Mouse (Mus musculus) right cerebral cortex, postnatal 25 days (tissue): ENCODE results near the gene Golph3.
A peak's percentile ranks its signal among the peaks of the same experiment; 100 is the strongest.

Experiments used
- DNase-seq: peaks from one replicate; pipeline ENCODE4 v3.0.0; 2022

Gene Golph3

DNA sequence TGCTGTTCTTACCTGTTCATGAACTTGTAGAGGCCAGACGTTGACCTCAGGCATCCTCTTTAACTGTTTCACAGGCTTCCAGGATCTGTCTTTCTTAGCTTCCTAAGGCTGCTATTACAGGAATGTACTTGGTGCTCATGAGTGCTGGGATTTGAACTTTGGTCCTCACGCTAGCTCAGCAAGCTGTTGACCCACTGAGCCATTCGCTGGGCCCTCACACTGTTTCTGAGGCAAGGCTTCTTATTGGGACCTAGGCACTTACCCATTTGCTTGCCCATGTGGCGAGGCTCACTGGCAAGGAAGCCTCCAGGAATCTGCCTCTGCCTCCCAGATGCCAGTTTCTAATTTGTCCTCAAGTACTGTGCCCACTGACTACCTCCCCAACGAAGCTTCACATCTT lies 1.4 kb upstream of the Golph3 start:
- DNase-seq: no peak

DNA sequence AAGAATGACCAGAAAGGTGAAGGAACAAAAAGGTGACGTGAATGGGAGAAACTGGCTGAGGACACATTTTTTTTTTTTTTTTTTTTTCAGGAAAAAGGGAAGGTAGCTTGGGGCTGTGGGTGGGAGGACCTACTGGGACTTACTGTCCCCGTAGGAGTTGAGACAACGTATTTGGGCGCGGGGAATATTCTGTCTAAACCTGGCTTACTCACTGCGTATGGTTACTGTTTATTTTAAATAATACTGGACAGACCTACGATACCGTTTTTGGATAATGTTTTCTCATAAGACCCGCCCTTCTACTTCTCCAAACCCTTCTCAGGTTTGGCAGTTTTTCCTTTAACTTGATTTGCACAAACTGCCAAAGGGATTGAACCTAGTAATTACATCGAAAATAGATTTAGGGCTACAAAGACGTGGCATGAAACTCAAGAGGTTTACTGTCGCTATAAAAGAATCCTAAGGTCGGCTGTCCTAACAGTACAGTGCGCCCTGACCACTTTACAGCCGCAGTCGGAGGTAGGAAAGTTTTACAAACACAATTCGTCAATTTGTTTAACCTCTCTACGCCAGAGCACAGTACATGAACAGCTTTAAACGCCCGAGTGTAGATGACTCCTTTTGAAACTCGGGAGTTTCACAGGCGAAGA lies 684 bp upstream of the Golph3 start:
- no peak for DNase-seq

- DNase-seq: peak; percentile 50
These were observed 755 bp downstream of the Golph3 start, which contains the start of gene 1810049J17Rik for GRCm38 (mm10) chr15:12321788-12322621. Gene 1810049J17Rik, minus strand, starts transcription at chr15:12321899.

- no peak for DNase-seq
These were observed 1.6 kb downstream of the Golph3 start for GRCm38 (mm10) chr15:12322676-12323402.

- no peak for DNase-seq
These were observed 3.1 kb downstream of the Golph3 start for GRCm38 (mm10) chr15:12324326-12324725.

GRCm38 (mm10) chr15:12330389-12330788 lies 9.1 kb downstream of the Golph3 start:
- DNase-seq: no peak

GRCm38 (mm10) chr15:12330892-12331291 lies 9.6 kb downstream of the Golph3 start:
- no peak for DNase-seq

GRCm38 (mm10) chr15:12331300-12331699 lies 10.1 kb downstream of the Golph3 start:
- DNase-seq: no peak

DNA sequence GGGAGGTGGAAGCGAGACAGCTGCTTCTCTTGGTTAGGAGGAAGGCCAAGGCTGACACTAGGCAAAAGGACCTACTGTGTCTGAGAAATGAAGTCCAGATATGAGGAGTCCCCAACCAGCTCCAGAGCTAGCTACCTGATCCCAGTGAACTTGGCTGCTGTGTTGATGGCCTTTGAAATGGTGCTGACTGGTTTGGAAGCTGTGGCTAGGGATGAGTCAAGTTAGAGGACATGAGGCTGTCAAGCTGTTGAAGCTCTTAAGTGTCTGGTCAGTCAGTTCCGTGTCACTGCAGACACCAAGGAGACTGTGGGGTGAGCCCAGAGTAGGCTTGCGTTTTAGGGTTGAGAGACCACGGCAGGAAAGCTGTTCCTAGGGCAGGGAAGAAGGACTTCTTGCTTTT lies 13.1 kb downstream of the Golph3 start:
- no peak for DNase-seq

DNA sequence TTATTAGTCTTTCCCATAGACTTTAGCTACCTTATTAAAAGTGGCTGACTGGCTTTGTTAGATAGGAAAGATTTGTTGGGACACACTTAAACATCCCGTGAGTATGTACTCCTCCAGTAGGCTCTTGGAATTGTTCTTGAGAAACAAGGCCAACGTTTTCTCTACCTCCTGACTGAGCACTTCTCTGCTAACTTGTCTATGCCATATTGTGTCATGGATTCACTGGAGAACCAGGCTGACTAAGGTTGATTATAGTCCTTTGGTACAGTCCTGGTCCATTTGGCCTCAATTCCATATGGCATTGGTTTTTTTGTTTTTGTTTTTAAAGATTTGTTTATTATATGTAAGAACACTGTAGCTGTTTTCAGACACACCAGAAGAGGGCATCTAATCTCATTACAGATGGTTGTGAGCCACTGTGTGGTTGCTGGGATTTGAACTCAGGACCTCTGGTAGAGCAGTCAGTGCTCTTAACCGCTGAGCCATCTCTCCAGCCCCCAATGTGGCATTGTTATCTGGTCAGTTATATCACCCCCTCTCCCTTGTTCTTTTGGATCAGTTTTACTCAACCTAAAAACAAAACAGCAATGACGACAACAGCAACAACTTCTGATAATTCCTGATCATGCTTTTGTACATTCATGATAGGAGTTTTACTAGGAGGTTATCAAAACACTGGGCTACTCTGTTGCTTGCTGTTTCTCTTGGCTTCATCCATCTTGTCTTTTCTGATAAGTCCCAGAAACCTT lies 16.0 kb downstream of the Golph3 start:
- DNase-seq: no peak

- no peak for DNase-seq
These were observed 16.5 kb downstream of the Golph3 start for GRCm38 (mm10) chr15:12337779-12338137.

GRCm38 (mm10) chr15:12340536-12341400 lies 19.5 kb downstream of the Golph3 start:
- DNase-seq: no peak

GRCm38 (mm10) chr15:12341401-12341758 lies 20.1 kb downstream of the Golph3 start:
- DNase-seq: no peak

- no peak for DNase-seq
These were observed 25.7 kb downstream of the Golph3 start for GRCm38 (mm10) chr15:12346916-12347315.

- DNase-seq: no peak
These were observed 27.7 kb downstream of the Golph3 start for GRCm38 (mm10) chr15:12348950-12349349.

- DNase-seq: no peak
These were observed 28.6 kb downstream of the Golph3 start for GRCm38 (mm10) chr15:12349840-12350239.

DNA sequence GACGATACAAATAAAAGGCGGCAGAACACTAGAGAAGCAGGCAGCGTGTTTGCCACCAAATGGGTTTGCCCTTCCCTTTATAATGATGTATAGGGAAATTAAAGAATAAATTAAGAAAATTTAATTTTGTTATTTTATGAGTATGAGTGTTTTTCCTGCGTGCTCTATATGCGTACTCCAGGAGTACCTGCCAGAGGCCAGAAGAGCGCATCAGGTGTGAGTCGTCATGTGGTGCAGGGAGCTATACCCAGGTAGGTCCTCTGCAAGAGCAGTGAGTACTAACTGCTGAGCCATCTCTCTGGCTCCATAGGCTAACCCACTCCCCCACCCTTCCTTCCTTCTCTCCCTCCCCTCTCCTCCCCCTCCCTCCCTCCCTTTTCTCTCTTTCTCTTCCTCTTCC lies 30.2 kb downstream of the Golph3 start:
- no peak for DNase-seq

DNA sequence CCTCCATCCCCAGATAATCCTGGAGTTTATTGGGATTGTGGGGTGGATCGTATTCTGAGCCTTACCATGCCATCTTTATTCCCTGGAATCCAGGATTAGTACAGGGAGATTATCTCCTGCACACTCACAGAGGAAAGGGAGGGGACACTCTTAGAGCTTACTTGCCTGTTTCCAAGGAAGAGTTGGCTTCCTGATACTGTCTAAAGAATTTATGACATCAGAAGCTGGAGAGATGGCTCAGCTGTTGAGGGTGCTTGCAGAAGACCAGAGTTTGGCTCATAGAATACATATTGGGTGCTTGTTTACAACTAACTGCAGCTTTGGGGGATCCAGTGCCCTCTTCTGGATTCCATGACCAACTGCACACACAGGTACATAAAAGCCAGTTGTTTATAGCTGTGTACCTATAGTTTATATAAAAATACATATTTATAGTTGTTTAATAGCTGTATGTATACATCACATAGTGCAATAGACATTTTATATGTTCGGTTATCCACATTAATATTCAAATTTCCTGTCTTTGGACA lies 33.1 kb downstream of the Golph3 start:
- DNase-seq: no peak

DNA sequence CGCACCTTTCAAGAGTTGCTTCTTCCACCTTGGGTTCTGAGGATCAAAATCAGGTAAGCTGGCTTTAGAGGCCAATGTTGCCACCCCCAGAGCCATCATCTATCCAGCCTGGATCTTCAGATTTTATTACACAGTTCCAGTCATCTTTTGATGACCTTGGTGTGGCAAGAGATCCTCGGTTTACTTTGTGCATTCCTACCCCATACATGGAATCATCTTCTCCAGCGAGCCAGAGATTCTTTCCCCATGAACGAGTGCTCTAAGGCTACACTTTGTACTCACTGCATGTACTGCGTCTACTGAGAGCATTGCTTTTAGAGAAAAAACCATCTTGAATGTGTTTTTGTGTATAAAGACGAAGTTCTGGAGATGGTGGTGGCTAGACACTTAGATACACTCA lies 34.0 kb downstream of the Golph3 start:
- DNase-seq: no peak

DNA sequence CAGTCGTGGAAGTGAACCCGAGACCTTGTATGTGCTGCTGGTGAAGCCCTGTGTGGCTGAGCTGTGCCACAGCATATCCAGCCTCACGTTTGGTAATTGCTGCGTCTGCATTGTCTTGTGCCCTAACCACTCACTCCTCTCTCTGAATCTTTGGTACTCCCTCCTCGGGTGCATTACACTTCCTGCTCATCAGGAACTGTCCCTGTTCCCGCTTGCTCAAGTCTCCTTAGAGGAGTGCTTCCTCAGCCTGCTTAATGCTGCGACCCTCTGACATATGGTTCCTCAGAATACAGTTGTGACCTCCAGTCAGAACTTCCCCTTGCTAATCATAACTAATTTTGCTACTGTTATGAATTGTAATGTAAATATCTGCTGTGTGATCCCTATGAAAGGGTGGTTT lies 34.7 kb downstream of the Golph3 start:
- DNase-seq: no peak

- no peak for DNase-seq
These were observed 36.2 kb downstream of the Golph3 start for GRCm38 (mm10) chr15:12357459-12357858.

DNA sequence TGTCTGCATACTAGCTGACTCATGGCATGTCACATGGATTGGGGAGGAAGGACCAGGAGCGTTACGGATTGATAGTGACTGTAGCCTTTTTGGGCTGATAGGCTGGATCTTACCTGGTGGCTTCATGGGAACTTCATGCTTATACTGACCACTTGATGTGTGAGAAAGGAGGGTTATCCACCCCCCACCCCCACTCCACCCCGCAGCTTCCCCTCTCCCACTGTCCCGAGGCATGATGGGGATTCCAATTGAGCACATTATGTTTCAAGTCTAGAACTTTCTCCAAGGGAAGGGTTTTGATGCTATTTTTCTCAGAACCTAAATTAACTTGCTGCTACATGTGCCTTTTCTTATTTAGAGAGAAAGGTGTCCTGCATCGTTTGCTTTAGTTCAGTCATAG lies 37.1 kb downstream of the Golph3 start:
- DNase-seq: no peak
